Mouse (Mus musculus): ENCODE measurements around the gene Ydjc. TPM values are rescaled to one million over a fixed set of nuclear protein-coding genes. Genes with fewer than 3 reads are reported as not detected.
A peak's percentile ranks its signal among the peaks of the same experiment; 100 is the strongest.

Ydjc gene
- polyA plus RNA-seq, 1 experiment: 19.3 TPM

DNA sequence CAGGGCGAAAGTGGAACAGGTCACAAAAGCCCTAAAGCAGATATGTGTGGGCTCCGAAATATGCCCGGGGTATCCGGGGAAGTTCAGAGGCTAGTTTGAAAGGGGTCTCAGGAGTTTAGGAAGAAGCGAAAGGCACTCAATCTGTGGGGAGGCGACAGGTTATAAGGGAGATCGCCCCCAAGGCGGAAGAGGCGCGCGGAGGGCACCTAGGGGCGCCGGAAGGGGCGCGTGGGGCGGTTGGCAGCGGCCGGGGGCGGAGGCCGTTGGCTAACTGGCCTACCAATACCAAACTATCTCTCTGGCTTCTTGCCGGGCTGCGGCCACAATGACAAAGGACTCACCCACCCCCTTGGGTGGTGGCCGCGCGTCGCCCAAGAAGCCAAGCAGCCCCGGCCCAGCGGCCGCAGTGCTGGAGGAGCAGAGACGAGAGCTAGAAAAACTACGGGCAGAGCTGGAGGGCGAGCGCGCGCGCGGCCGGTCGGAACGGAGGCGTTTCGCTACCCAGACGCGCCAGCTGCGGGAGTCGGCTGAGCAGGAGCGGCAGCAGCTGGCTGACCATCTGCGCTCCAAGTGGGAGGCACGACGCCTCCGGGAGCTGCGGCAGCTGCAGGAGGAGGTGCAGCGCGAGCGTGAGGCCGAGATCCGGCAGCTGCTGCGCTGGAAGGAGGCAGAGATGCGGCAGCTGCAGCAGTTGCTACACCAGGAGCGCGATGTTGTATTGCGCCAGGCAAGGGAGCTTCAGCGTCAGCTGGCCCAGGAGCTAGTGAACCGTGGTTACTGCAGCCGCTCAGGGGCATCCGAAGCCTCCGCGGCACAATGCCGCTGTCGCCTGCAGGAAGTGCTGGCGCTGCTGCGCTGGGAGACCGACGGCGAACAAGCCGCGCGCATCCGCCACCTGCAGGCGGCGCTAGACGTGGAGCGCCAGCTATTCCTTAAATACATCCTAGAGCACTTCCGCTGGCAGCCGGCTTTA, 64.3 kb downstream of the Ydjc start, which contains the start of gene Rimbp3:
TSS of gene Rimbp3 (plus strand) at position 215 of the 973 bp plus-strand sequence.
- Histone ChIP-seq H3K27ac (ENCODE audit: control insufficient read depth, insufficient read depth, low read length) (no peak within 1 kb of the TSS), H3K36me3 (ENCODE audit: control insufficient read depth, insufficient read depth, low read length) (no peaks in the 10 kb centered on the region), H3K4me3 (ENCODE audit: control insufficient read depth, insufficient read depth, low read length) (peak within 1 kb of the TSS; percentile 73), H3K4me1 (replicated peaks; ENCODE audit: control insufficient read depth, insufficient read depth, low read length) (peaks cover 17% of the 10 kb centered on the region), H3K27me3 (ENCODE audit: control insufficient read depth, insufficient read depth, low read length) (no peaks in the 10 kb centered on the region)
- WGBS: under 1% methylated on average over 85 of the region's 85 CpGs
- peak; percentile 83 for DNase-seq
- TF ChIP-seq POLR2A (IDR thresholded peaks at IDR 0.05; ENCODE audit: control insufficient read depth, extremely low read depth, insufficient read depth, low read length, poor library complexity) (0 out of 2 replicates have a peak, but pooled peaks have one; percentile 47), CTCF (IDR thresholded peaks at IDR 0.05; ENCODE audit: borderline replicate concordance, control insufficient read depth, extremely low read depth, insufficient read depth, low read length, poor library complexity) (peak; percentile 93)

DNA sequence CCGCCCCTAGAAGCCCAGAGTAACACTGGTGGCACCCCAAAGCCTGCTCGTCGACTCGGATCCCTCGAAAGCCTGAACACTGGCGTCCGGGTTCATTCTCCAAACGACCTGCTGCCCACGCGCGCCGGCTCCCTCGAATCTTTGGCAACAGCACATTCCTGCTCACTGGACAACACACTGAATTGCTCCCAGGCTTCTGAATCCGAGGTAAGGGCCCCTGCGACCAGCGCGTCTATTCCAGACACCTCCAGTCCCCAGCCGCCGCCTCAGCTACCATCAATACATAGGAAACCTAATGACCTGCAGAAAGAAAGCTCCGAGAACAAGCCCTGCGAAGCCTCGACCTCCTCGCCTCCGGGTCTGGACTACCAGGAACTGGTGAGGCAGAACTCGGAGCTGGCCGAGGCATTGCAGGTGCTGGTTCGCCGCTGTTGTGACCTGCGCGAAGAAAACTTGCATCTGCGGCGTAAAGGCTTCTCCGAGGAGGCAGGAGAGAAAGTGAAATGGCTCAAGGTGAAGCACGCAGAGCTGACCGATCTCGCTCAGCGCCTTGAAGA, 65.1 kb downstream of the Ydjc start:
- no peak for DNase-seq
- whole genome bisulfite sequencing: 2% methylated on average over 37 of the region's 37 CpGs
- no peak overlapping the region for H3K27ac ChIP-seq (ENCODE audit: control insufficient read depth, insufficient read depth, low read length)

More for the DNA sequence above, 65.1 kb downstream of the Ydjc start:
- peaks cover 17% of the 10 kb centered on the region for H3K4me1 ChIP-seq (replicated peaks; ENCODE audit: control insufficient read depth, insufficient read depth, low read length)
- H3K27me3 ChIP-seq (ENCODE audit: control insufficient read depth, insufficient read depth, low read length): no peaks in the 10 kb centered on the region
- no peaks in the 10 kb centered on the region for H3K36me3 ChIP-seq (ENCODE audit: control insufficient read depth, insufficient read depth, low read length)
- no peak for TF ChIP-seq CTCF (IDR thresholded peaks at IDR 0.05; ENCODE audit: borderline replicate concordance, control insufficient read depth, extremely low read depth, insufficient read depth, low read length, poor library complexity)
- no peak for TF ChIP-seq POLR2A (IDR thresholded peaks at IDR 0.05; ENCODE audit: control insufficient read depth, extremely low read depth, insufficient read depth, low read length, poor library complexity)
- peak overlapping the region; percentile 73 for H3K4me3 ChIP-seq (ENCODE audit: control insufficient read depth, insufficient read depth, low read length)

Other genes with a start within 250 kb of the Ydjc start
- 24.7 and 26.0 TPM in 2 replicates for gene Ppm1f, start 248.2 kb upstream of the Ydjc start, polyA plus RNA-seq (2012; rRNA removed)
- gene Mapk1, start 161.2 kb upstream of the Ydjc start, polyA plus RNA-seq (2012; rRNA removed): 126 and 145 TPM in 2 replicates
- 3.8 and 5.7 TPM in 2 replicates for gene Ypel1, start 74.9 kb upstream of the Ydjc start, polyA plus RNA-seq (2012; rRNA removed)
- gene Ppil2, start 33.4 kb upstream of the Ydjc start, polyA plus RNA-seq (2012; rRNA removed): 163 and 176 TPM in 2 replicates
- gene 2610318N02Rik, start 19.5 kb upstream of the Ydjc start, polyA plus RNA-seq (2012; rRNA removed): 105 and 118 TPM in 2 replicates
- gene Sdf2l1, start 12.2 kb upstream of the Ydjc start, polyA plus RNA-seq (2012; rRNA removed): 60.3 and 69.8 TPM in 2 replicates
- gene Ccdc116, start 2.6 kb downstream of the Ydjc start, polyA plus RNA-seq (2012; rRNA removed): 3.5 and 3.7 TPM in 2 replicates
- 70.5 and 75.0 TPM in 2 replicates for gene Ube2l3, start 58.0 kb downstream of the Ydjc start, polyA plus RNA-seq (2012; rRNA removed)
- gene Rimbp3, start 64.0 kb downstream of the Ydjc start, polyA plus RNA-seq (2012; rRNA removed): 0.41 and 0.51 TPM in 2 replicates
- gene Hic2, start 89.0 kb downstream of the Ydjc start, polyA plus RNA-seq (2012; rRNA removed): 6.0 and 7.0 TPM in 2 replicates
- gene Tmem191c, start 131.5 kb downstream of the Ydjc start, polyA plus RNA-seq (2012; rRNA removed): 63.6 and 72.6 TPM in 2 replicates
- 0.16 and 0.69 TPM in 2 replicates for gene Serpind1, start 186.8 kb downstream of the Ydjc start, polyA plus RNA-seq (2012; rRNA removed)